ENCODE assay signal across 19 mouse cellular contexts in genomic region chr10:4374734-4375133, GRCm38 (mm10).
"Had no signal": no experiment of that assay in that cellular context is flagged by ENCODE, and none has a peak within 500 bp of the region (broad histone marks: within the 10 kb centered on the region; RNA-seq: fewer than 3 reads in every experiment).

No protein-coding gene starts in this region.

- H3K4me3 ChIP-seq: midbrain, embryonic 10.5 days; midbrain, embryonic 12.5 days; myocyte; neural tube, embryonic 13.5 days; neural tube, embryonic 15.5 days had no signal

- H3K27me3 ChIP-seq: midbrain, embryonic 12.5 days; neural tube, embryonic 13.5 days; neural tube, embryonic 15.5 days had no signal

- H3K27ac ChIP-seq: midbrain, embryonic 10.5 days; midbrain, embryonic 12.5 days; neural tube, embryonic 13.5 days; neural tube, embryonic 15.5 days had no signal

- DNase-seq: lung, adult 18-20 months; lung, embryonic 14.5 days; lung, postnatal 10 days; lung, postnatal 4 days; midbrain, embryonic 14.5 days; retina, postnatal 1 day; right cerebral cortex, adult 18-20 months; right cerebral cortex, postnatal 25 days; right cerebral cortex, postnatal 4 days; spleen, adult 18-20 months; thymus, adult 18-20 months; thymus, postnatal 14 days; thymus, postnatal 36 days had no signal

- H3K4me1 ChIP-seq: midbrain, embryonic 12.5 days had no signal

- H3K9ac ChIP-seq: lung, embryonic 14.5 days; midbrain, embryonic 12.5 days; neural tube, embryonic 13.5 days; neural tube, embryonic 15.5 days had no signal

- H3K9me3 ChIP-seq: midbrain, embryonic 10.5 days; midbrain, embryonic 12.5 days; neural tube, embryonic 13.5 days; neural tube, embryonic 15.5 days had no signal

- ATAC-seq: midbrain, embryonic 16.5 days had no signal

- H3K36me3 ChIP-seq: neural tube, embryonic 15.5 days had no signal

- H3K4me2 ChIP-seq: lung, embryonic 14.5 days; midbrain, embryonic 12.5 days; neural tube, embryonic 13.5 days; neural tube, embryonic 15.5 days had no signal
